Mouse (Mus musculus): ENCODE data around the gene St6galnac3. TPM values are rescaled to one million over a fixed set of nuclear protein-coding genes. Genes with fewer than 3 reads are reported as not detected.

Gene St6galnac3
- polyA plus RNA-seq, 1 experiment from 2014 or later = 5.5 TPM

- no peak for DNase-seq (ENCODE audit: low spot score)
Measured at GRCm38 (mm10) chr3:153291406-153292045, 433.4 kb downstream of the St6galnac3 start.

- no peak for DNase-seq (ENCODE audit: low spot score)
Measured at GRCm38 (mm10) chr3:153289971-153290370, 435.0 kb downstream of the St6galnac3 start.

GRCm38 (mm10) chr3:153287564-153287963 lies 437.4 kb downstream of the St6galnac3 start:
- DNase-seq (ENCODE audit: low spot score) = no peak

- DNase-seq (ENCODE audit: low spot score) = no peak
Measured at GRCm38 (mm10) chr3:153287081-153287480, 437.9 kb downstream of the St6galnac3 start.

- DNase-seq (ENCODE audit: low spot score) = no peak
Measured at GRCm38 (mm10) chr3:153282123-153282765, 442.7 kb downstream of the St6galnac3 start.

GRCm38 (mm10) chr3:153278249-153278648 lies 446.7 kb downstream of the St6galnac3 start:
- DNase-seq (ENCODE audit: low spot score) = no peak

GRCm38 (mm10) chr3:153277389-153277999 lies 447.5 kb downstream of the St6galnac3 start:
- no peak for DNase-seq (ENCODE audit: low spot score)

- DNase-seq (ENCODE audit: low spot score) = no peak
Measured at GRCm38 (mm10) chr3:153276830-153277388, 448.1 kb downstream of the St6galnac3 start.

GRCm38 (mm10) chr3:153276101-153276829 lies 448.7 kb downstream of the St6galnac3 start:
- no peak for DNase-seq (ENCODE audit: low spot score)

GRCm38 (mm10) chr3:153272241-153272640 lies 452.7 kb downstream of the St6galnac3 start:
- no peak for DNase-seq (ENCODE audit: low spot score)

GRCm38 (mm10) chr3:153267397-153267796 lies 457.6 kb downstream of the St6galnac3 start:
- peak; percentile 9 for DNase-seq (ENCODE audit: low spot score)

GRCm38 (mm10) chr3:153261985-153262384 lies 463.0 kb downstream of the St6galnac3 start:
- DNase-seq (ENCODE audit: low spot score) = no peak

- no peak for DNase-seq (ENCODE audit: low spot score)
Measured at GRCm38 (mm10) chr3:153260225-153260933, 464.6 kb downstream of the St6galnac3 start.

GRCm38 (mm10) chr3:153255910-153256309 lies 469.1 kb downstream of the St6galnac3 start:
- no peak for DNase-seq (ENCODE audit: low spot score)

- no peak for DNase-seq (ENCODE audit: low spot score)
Measured at GRCm38 (mm10) chr3:153251653-153252052, 473.3 kb downstream of the St6galnac3 start.

GRCm38 (mm10) chr3:153250598-153251257 lies 474.2 kb downstream of the St6galnac3 start:
- peak; percentile 88 for DNase-seq (ENCODE audit: low spot score)

- no peak for DNase-seq (ENCODE audit: low spot score)
Measured at GRCm38 (mm10) chr3:153248866-153249265, 476.1 kb downstream of the St6galnac3 start.

- no peak for DNase-seq (ENCODE audit: low spot score)
Measured at GRCm38 (mm10) chr3:153248029-153248428, 476.9 kb downstream of the St6galnac3 start.

- DNase-seq (ENCODE audit: low spot score) = no peak
Measured at GRCm38 (mm10) chr3:153242524-153242923, 482.4 kb downstream of the St6galnac3 start.

GRCm38 (mm10) chr3:153241134-153241533 lies 483.8 kb downstream of the St6galnac3 start:
- DNase-seq (ENCODE audit: low spot score) = no peak

Measured in thymus, postnatal 0 days (tissue).